Mouse (Mus musculus) kidney, adult 2 months (tissue): ENCODE results near the gene C1ra.

ENCODE experiments used
- CTCF ChIP-seq: fragments of 200-500 bp; conservative IDR thresholded peaks from 2 replicates; pipeline ENCODE4 v1.5.1; 2011; ENCODE audit warnings: low read depth, mild to moderate bottlenecking, control low read depth, low read length, moderate library complexity, mixed read lengths; ENCODE audit not compliant: insufficient read depth, insufficient read length
- POLR2A ChIP-seq: fragments of 200-500 bp; IDR thresholded peaks from one replicate; pipeline ENCODE4 v1.6.1; 2011; ENCODE audit warnings: low read depth, low read length, control low read depth

- TF ChIP-seq POLR2A (no peak), CTCF (no peak)
Observed at GRCm38 (mm10) chr6:124488952-124489351, 23.3 kb upstream of the C1ra start.
